Mouse (Mus musculus) regulatory T cell (primary cell): ENCODE data around the gene Rxfp3.

Experiments used
- in situ Hi-C: fragments of 300-600 bp; cut with MboI, MseI; formaldehyde crosslinking; loops from one replicate; pipeline ENCODE4 v1.15.1; 2025; ENCODE audit warnings: high pct_unique_total_duplicates

Rxfp3 gene

GRCm38 (mm10) chr15:11036535-11037375 is 1.0 kb downstream of the Rxfp3 start:
- in situ Hi-C loops, result loop anchor here (5.0 kb wide), 2 partner anchors 286 to 331 kb away; no protein-coding TSS in a partner anchor

- in situ Hi-C loops, result loop anchor here (5.0 kb wide), 2 partner anchors 286 to 331 kb away; no protein-coding TSS in a partner anchor
Observed at GRCm38 (mm10) chr15:11035947-11036474, 1.8 kb downstream of the Rxfp3 start.

DNA sequence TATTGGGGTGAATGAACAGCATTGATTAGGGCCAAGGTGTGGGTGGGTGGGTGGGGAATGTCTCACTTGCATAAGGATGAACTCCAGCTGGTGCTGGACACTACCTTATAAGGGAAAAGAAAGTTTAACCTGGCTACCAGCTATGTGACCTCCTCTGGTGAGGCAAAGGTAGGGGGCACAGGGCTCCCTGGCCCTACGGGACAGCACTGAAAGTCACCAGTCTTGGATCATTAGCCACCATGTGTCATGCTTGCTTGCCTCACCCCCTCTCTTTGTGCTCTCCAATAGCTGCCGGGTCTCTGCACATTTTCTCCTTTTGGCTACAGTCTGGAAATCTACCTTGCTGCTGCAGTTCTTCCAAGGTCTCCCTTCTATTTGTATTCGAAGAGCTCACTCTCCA is 7.6 kb downstream of the Rxfp3 start:
- in situ Hi-C loops, result no loop called here

GRCm38 (mm10) chr15:11026801-11027561 is 10.8 kb downstream of the Rxfp3 start:
- in situ Hi-C loops, result no loop called here

GRCm38 (mm10) chr15:11014931-11015330 is 22.9 kb downstream of the Rxfp3 start:
- in situ Hi-C loops, result no loop called here

DNA sequence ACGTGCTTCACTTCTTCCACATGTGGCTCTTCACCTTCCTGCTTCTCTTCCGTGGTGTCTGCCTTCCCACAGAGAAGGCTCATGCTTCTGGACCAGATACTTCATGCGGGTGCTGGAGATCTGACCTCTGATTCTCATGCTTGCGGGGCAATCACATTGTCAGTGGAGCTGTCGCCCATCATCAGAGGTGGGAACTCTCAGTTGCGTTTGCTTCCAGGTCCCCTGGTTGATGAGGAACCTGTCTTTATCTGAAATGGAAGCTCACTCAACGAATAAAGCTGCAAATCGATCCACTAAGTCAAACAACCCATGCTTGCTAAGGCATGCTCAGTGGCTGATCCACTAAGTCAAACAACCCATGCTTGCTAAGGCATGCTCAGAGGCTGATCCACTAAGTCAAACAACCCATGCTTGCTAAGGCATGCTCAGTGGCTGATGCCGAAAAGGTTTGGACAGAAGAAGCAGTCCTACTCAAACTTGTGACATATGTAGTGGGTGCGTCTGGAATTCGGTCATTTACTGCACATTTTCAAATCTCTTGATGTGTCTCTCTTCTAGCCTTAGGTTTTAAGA is 26.7 kb downstream of the Rxfp3 start:
- in situ Hi-C loops, result no loop called here

- in situ Hi-C loops, result no loop called here
Observed at GRCm38 (mm10) chr15:11008756-11009155, 29.0 kb downstream of the Rxfp3 start.

DNA sequence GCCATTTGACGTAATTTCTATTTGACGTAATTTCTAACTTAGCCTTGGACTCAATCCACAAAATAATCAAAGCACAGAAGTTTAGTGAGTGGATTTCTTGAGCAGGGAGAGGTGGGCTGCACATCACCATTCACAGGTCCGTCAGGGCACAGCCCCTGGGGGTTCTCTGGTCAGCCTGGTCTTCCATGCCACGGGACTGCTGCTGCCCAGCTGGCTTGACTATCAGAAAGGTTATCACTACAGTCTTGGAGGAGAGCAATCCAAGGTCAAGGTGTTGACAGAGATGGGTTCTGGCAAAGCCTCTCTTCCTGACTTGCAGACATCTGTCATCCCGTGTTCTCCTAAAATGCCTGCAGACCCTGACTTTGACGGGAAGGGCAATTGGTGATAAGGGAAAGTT is 33.1 kb downstream of the Rxfp3 start:
- in situ Hi-C loops, result no loop called here

DNA sequence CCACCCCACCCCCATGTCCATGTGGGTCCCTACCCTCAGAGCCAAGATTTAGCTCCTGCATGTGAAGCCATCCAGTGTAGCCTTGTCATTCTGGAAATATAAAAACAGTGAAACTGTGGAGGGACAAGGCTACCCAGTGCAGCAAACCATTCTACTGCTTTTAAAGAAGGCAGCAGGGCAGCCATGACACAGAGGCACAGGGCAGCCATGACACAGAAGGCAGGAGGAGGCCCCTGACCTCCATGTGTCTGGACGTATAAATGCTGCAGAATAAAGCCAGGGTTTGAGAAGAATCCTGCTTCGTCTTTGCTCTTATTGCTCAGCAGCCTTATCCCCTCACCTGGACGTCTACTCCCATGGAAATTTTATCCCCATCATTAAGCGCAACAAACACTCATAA is 34.0 kb downstream of the Rxfp3 start:
- in situ Hi-C loops, result no loop called here

- in situ Hi-C loops, result no loop called here
Observed at GRCm38 (mm10) chr15:11000421-11000820, 37.4 kb downstream of the Rxfp3 start, which contains the start of gene Slc45a2. Slc45a2 (plus strand) TSS chr15:11000721.

GRCm38 (mm10) chr15:10999832-11000231 is 38.0 kb downstream of the Rxfp3 start:
- in situ Hi-C loops, result no loop called here

DNA sequence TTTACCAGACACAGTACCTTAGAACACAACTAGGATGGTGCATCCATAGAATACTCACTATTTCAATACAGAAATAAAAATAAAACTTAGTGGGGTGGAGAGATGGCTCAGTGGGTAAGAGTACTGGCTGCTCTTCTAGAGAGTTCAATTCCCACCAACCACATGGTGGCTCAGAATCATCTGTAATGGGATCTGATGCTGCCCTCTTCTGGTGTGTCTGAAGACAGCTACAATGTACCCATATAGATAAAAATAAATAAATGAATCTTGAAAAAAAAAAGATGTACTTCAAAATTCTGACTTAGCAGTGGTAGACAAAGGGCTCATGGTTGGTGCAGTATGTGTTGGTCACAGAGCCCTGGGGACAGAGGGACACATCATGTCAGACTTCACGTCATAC is 46.2 kb downstream of the Rxfp3 start:
- in situ Hi-C loops, result no loop called here

GRCm38 (mm10) chr15:10990411-10990810 is 47.4 kb downstream of the Rxfp3 start:
- in situ Hi-C loops, result no loop called here

- in situ Hi-C loops, result loop anchor here (10.0 kb wide), 1 partner anchor 492 kb away; no protein-coding TSS in a partner anchor
Observed at GRCm38 (mm10) chr15:10986477-10986876, 51.3 kb downstream of the Rxfp3 start.

- in situ Hi-C loops, result loop anchor here (10.0 kb wide), 1 partner anchor 491 kb away; no protein-coding TSS in a partner anchor
Observed at GRCm38 (mm10) chr15:10985756-10986155, 52.0 kb downstream of the Rxfp3 start.
